ENCODE assay signal across 16 mouse cellular contexts in the genomic region with DNA sequence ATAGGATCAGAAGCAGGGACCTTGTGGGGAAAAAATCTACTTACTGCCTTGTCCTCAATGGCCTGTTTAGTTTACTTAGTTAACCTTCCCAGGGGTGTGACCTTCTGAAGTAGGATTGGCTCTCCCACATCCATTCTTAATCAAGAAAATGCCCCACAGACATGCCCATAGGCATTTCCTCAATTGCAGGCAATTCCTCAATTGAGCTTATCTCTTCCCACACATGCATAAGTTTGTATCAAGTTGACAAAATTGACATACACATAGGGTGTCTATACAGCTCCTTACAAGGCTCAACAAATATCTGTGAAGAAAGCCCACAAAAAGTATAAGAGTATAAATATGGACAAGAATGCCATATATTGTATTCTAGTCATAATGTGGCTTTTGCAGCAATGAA.
"Had no signal": no experiment of that assay in that cellular context is flagged by ENCODE, and none has a peak within 500 bp of the region (broad histone marks: within the 10 kb centered on the region; RNA-seq: fewer than 3 reads in every experiment).

No protein-coding gene starts in this region.

- H3K9me3 ChIP-seq: neural tube, embryonic 13.5 days; neural tube, embryonic 15.5 days; stomach, embryonic 15.5 days had no signal

- H3K36me3 ChIP-seq: neural tube, embryonic 13.5 days; neural tube, embryonic 15.5 days; stomach, embryonic 15.5 days had no signal

- DNase-seq: retina, postnatal 1 day; right cerebral cortex, adult 18-20 months; right cerebral cortex, postnatal 14 days; right cerebral cortex, postnatal 25 days; right cerebral cortex, postnatal 4 days; spleen, adult 18-20 months; thymus, adult 18-20 months; thymus, adult 2 months; thymus, postnatal 14 days; thymus, postnatal 25 days; thymus, postnatal 36 days; thymus, postnatal 4 days had no signal

- H3K4me3 ChIP-seq: neural tube, embryonic 13.5 days; neural tube, embryonic 15.5 days; stomach, embryonic 15.5 days had no signal

- H3K4me1 ChIP-seq: neural tube, embryonic 13.5 days; neural tube, embryonic 15.5 days; stomach, embryonic 15.5 days had no signal

- H3K9ac ChIP-seq: neural tube, embryonic 13.5 days; neural tube, embryonic 15.5 days; stomach, embryonic 15.5 days had no signal

- H3K27ac ChIP-seq: neural tube, embryonic 13.5 days; neural tube, embryonic 15.5 days; stomach, embryonic 15.5 days; stomach, postnatal 0 days had no signal

- H3K27me3 ChIP-seq: neural tube, embryonic 13.5 days; neural tube, embryonic 15.5 days; stomach, embryonic 15.5 days had no signal
